Mouse (Mus musculus) cortical plate, adult 2 months (tissue): ENCODE data around the gene Rin2.

Experiments used
- CTCF ChIP-seq: fragments of 200-500 bp; IDR thresholded peaks from 2 replicates; pipeline ENCODE4 v1.5.1; 2011; ENCODE audit warnings: mild to moderate bottlenecking, control low read depth, low read length; ENCODE audit not compliant: insufficient read depth; ENCODE audit errors: extremely low read depth
- POLR2A ChIP-seq: fragments of 200-500 bp; IDR thresholded peaks from 2 replicates; pipeline ENCODE4 v1.6.1; 2011; ENCODE audit warnings: mild to moderate bottlenecking, low read length, control low read depth; ENCODE audit not compliant: insufficient read depth; ENCODE audit errors: extremely low read depth

- TF ChIP-seq POLR2A (no peak), CTCF (no peak)
These were observed 396 bp upstream of the Rin2 start for GRCm38 (mm10) chr2:145674496-145675141.
